Mouse (Mus musculus): ENCODE measurements around the gene S1pr3.

The S1pr3 gene

DNA sequence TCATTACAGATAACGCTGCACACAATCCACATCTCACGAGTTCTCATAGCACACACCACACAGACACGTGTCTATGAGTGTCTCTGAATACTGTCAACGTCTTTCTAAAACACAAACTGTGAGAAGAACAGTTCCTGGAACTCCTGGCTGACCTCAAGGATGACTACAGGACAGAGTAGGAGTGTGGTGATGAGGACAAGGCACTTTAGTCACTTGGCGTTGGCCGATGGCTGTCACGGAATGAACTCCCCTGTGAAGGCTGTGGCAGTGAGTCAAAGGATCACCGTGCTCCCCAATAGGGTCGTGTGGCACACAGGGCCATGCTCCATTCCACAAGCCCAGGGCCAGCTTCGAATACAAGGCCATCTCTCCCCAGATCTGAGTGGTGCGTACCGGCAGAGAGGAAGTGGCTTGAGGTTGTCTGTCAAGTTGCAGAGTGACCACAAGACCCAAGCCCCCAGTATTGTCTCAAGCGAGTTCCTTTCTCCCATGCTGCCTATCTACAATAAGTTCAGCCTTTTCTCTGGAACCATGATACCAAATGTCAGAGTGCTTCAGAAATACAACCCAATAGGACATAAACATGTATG is 2.6 kb upstream of the S1pr3 start:
- no peak for DNase-seq (ENCODE audit: low spot score)

GRCm38 (mm10) chr13:51407541-51408217 is 760 bp upstream of the S1pr3 start:
- DNase-seq (ENCODE audit: low spot score) = no peak

- no peak for DNase-seq (ENCODE audit: low spot score)
Observed at GRCm38 (mm10) chr13:51409936-51410481, 1.6 kb downstream of the S1pr3 start.

DNA sequence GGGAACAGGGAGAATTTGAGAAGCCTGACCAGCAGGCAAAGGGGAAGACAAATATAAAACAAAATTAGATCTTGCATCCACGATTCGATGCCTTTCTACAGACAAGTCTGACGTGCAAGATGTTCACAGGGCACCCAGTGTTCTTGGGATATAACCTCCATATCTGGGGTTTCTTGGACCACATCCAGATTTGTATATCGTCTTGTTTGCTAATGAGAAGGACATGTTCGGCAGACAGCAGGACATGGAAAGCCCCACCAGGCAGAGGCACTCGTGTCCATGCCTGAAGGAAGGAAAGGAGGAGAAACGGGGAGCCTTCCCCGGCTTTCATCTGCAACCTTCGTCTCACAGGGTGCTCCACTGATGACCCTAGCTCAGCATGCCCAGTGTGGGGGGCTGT is 2.8 kb downstream of the S1pr3 start:
- no peak for DNase-seq (ENCODE audit: low spot score)

- DNase-seq (ENCODE audit: low spot score) = no peak
Observed at GRCm38 (mm10) chr13:51411696-51412430, 3.4 kb downstream of the S1pr3 start.

- DNase-seq (ENCODE audit: low spot score) = no peak
Observed at GRCm38 (mm10) chr13:51413461-51413860, 5.0 kb downstream of the S1pr3 start.

DNA sequence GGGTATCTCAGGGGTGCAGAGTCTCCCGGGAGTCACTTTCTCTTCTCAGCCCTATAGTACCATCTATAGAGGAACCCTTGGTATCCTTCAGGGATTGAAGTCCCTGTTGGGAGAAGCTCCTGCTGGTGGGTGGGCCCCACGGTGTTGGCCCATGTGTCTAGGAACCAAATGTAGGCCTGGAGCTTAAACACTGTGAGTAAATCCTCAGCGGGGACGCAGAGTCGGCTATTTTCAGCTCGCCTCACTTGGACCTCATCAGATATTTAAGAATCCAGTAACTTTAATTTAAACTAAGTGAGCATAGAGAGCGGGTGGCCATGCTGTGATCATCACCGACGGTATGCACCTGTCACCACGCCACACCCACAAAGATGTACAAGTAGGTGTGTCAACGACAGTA is 8.3 kb downstream of the S1pr3 start:
- DNase-seq (ENCODE audit: low spot score) = no peak

DNA sequence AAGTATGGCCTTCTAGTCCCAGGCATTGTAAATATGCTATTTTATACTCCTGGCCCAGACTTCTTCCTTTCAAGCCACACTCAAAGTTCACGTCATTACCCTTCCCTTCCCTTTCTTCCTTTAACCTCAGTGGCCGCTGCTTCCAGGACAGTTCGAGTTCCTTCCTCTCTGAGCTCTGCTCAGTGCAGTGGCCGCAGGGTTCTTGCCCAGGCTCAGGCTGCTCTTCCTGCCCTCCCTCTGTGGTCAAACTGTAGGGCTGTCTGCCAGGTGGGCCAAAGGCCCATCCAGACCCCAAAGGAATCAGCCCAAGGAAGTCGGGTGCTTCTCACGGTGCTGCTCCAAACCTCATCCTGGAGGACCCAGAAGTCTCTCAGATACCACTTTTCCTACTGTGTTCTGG is 9.4 kb downstream of the S1pr3 start:
- DNase-seq (ENCODE audit: low spot score) = no peak

GRCm38 (mm10) chr13:51418268-51418941 is 10.0 kb downstream of the S1pr3 start:
- peak; percentile 96 for DNase-seq (ENCODE audit: low spot score)

DNA sequence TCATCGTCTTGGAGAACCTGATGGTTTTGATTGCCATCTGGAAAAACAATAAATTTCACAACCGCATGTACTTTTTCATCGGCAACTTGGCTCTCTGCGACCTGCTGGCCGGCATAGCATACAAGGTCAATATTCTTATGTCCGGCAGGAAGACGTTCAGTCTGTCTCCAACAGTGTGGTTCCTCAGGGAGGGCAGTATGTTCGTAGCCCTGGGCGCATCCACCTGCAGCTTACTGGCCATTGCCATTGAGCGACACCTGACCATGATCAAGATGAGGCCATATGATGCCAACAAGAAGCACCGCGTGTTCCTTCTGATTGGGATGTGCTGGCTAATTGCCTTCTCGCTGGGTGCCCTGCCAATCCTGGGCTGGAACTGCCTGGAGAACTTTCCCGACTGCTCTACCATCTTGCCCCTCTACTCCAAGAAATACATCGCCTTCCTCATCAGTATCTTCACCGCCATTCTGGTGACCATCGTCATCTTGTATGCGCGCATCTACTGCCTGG is 10.6 kb downstream of the S1pr3 start:
- peak; percentile 24 for DNase-seq (ENCODE audit: low spot score)

DNA sequence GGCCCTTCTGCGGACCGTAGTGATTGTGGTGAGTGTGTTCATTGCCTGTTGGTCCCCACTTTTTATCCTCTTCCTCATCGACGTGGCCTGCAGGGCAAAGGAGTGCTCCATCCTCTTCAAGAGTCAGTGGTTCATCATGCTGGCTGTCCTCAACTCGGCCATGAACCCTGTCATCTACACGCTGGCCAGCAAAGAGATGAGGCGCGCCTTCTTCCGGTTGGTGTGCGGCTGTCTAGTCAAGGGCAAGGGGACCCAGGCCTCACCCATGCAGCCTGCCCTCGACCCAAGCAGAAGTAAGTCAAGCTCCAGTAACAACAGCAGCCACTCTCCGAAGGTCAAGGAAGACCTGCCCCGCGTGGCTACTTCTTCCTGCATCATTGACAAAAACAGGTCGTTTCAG is 11.1 kb downstream of the S1pr3 start:
- no peak for DNase-seq (ENCODE audit: low spot score)

DNA sequence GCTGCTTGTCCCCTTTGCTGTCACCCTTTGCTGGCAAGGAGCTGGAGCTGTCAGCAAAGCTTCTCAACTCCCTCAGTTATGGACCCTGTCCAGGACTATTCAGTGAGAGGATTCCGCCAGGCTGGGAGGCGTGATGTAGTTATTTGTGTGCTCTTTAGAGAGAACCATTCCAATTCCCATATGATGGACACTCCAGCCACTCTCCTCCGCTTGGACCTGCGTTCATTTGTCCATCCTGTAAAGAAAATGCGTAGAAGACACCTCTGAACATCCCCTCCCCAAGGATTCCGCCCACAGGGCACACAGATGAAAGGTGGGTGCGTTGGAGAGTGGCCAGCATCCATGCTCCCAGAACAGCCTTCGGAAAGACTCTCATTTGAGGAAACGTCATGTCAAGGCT is 12.4 kb downstream of the S1pr3 start:
- DNase-seq (ENCODE audit: low spot score) = peak; percentile 34

DNA sequence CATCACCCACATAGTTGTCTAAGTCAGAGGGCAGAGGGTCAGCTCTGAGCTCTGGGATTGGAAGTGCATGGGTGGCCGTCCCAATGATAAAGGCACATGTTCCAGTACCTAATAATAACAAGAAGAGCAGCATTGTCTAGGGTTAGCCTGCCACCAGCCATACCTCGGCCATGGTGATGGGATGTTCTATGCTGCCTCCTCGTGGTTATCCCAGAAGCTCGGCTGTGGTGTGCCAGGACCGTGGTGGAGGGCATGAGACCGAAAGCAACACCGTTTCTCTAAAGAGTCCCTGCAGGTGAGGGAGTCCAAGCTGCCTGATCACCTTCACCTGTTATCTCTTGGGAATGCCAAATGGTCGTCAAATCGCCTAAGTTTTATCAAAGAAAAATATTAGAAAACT is 15.2 kb downstream of the S1pr3 start:
- DNase-seq (ENCODE audit: low spot score) = no peak

- peak; percentile 61 for DNase-seq (ENCODE audit: low spot score)
Observed at GRCm38 (mm10) chr13:51424647-51425046, 16.2 kb downstream of the S1pr3 start.

- no peak for DNase-seq (ENCODE audit: low spot score)
Observed at GRCm38 (mm10) chr13:51425662-51426443, 17.4 kb downstream of the S1pr3 start.

- DNase-seq (ENCODE audit: low spot score) = no peak
Observed at GRCm38 (mm10) chr13:51433371-51433770, 24.9 kb downstream of the S1pr3 start.

GRCm38 (mm10) chr13:51434460-51434859 is 26.0 kb downstream of the S1pr3 start:
- DNase-seq (ENCODE audit: low spot score) = no peak

DNA sequence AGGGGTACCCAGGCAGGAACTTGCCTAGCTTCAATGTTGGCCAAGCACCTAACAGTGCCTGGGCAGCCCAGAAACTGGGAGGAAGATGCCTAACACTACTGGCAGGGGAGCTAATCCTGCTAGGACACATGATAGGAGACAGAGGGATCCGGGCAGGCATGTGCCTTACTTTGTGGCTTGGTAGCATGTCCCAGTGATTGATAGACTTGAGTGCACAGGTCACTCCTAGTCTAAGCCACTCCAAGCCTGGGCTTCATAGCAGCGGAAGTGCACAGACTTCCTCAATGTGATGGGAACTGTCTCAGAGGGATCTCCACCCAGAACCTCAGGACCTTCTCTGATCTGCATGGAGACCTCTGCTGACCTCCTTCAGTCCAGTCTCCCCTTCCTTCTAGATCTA is 26.7 kb downstream of the S1pr3 start:
- DNase-seq (ENCODE audit: low spot score) = no peak

GRCm38 (mm10) chr13:51437105-51438085 is 29.0 kb downstream of the S1pr3 start:
- DNase-seq (ENCODE audit: low spot score) = no peak

- no peak for DNase-seq (ENCODE audit: low spot score)
Observed at GRCm38 (mm10) chr13:51442922-51443321, 34.5 kb downstream of the S1pr3 start.
